Mouse (Mus musculus): ENCODE data around the gene Fam234b.

Gene Fam234b

GRCm38 (mm10) chr6:135273066-135273465 lies 75.3 kb downstream of the Fam234b start:
- DNase-seq = no peak

- DNase-seq = no peak
These were observed 77.5 kb downstream of the Fam234b start for GRCm38 (mm10) chr6:135275231-135275630.

DNA sequence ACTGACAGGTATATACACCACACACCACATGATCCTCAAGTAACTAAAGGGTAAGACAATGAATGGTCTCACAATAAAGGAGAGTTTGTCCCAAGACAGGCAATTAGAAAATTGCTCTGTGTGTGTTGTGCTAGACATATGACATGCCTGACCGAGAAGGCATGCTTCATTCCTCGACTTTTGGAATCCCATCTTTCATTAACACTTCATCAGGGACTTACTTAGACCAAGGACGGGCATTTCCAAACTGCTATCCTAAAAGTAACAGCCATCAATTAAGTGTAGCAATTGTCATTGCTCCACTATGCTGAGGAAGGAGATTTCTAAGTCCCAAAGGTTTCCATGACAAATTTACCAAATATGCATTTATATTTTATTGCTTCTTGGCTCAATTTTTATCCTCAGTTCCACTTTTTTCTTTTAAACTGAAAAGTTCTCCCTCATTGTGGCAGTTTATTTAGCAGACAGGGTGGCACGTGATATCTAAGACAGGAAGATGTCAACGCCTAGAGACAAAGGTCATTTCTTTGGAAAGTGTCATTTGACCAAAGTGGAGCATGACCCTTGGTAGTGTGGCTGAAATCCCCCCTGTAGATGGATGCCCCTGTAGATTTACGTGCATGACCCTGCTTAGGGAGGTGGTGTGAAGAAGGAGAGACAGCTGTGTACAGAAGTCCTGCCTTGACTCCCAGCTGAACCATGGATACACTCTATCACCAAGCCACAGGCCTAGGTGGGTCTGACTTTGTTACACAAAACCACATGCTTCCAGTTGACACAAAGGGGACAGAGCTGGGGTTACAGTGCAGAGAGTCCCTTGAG lies 78.9 kb downstream of the Fam234b start:
- no peak for DNase-seq

- no peak for DNase-seq
These were observed 80.5 kb downstream of the Fam234b start for GRCm38 (mm10) chr6:135278302-135278701.

- no peak for DNase-seq
These were observed 81.5 kb downstream of the Fam234b start for GRCm38 (mm10) chr6:135279286-135279685.

- no peak for DNase-seq
These were observed 82.1 kb downstream of the Fam234b start for GRCm38 (mm10) chr6:135279856-135280255.

DNA sequence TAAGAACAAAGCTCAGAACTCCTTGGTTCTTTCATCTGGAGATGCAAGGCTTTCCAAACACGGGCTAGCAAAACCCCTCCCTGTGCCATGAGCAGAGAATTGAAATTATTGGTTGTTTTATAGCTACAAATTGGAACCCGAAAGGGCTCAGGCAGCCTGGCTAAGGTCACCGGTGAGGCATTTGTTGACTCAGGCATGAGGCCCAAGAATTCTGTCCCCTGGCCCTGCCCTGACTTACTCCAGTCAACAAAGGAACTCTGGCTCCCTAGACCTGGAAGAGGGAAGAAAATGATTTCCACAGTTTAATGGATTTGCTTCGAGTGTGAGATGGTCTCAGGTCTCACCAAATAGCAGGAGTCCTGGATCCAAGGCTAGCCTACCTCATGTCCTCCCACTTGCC lies 94.6 kb downstream of the Fam234b start:
- DNase-seq = no peak

- DNase-seq = no peak
These were observed 96.4 kb downstream of the Fam234b start for GRCm38 (mm10) chr6:135294150-135294549.

Measured in right cerebral cortex, postnatal 25 days (tissue).